Mouse (Mus musculus): ENCODE results near the gene Gm28053.
A peak's percentile ranks its signal among the peaks of the same experiment; 100 is the strongest.

Gene Gm28053

GRCm38 (mm10) chr6:48741273-48741672, 22.9 kb downstream of the Gm28053 start:
- DNase-seq (ENCODE audit: low spot score): no peak

- DNase-seq (ENCODE audit: low spot score): no peak
Measured at GRCm38 (mm10) chr6:48741711-48742206, 23.4 kb downstream of the Gm28053 start.

- DNase-seq (ENCODE audit: low spot score): no peak
Measured at GRCm38 (mm10) chr6:48742422-48743351, 24.3 kb downstream of the Gm28053 start.

GRCm38 (mm10) chr6:48745490-48745889, 27.1 kb downstream of the Gm28053 start:
- DNase-seq (ENCODE audit: low spot score): no peak

GRCm38 (mm10) chr6:48745959-48746889, 27.8 kb downstream of the Gm28053 start, which contains the start of gene Gimap5:
TSS of gene Gimap5 (plus strand) at chr6:48746197.
- no peak for DNase-seq (ENCODE audit: low spot score)

GRCm38 (mm10) chr6:48747091-48747966, 28.9 kb downstream of the Gm28053 start:
- DNase-seq (ENCODE audit: low spot score): no peak

- DNase-seq (ENCODE audit: low spot score): no peak
Measured at GRCm38 (mm10) chr6:48763567-48764270, 45.3 kb downstream of the Gm28053 start.

GRCm38 (mm10) chr6:48764496-48764895, 46.1 kb downstream of the Gm28053 start:
- DNase-seq (ENCODE audit: low spot score): no peak

- no peak for DNase-seq (ENCODE audit: low spot score)
Measured at GRCm38 (mm10) chr6:48768178-48768869, 49.9 kb downstream of the Gm28053 start.

GRCm38 (mm10) chr6:48768933-48769332, 50.5 kb downstream of the Gm28053 start:
- DNase-seq (ENCODE audit: low spot score): no peak

- DNase-seq (ENCODE audit: low spot score): no peak
Measured at GRCm38 (mm10) chr6:48770696-48771095, 52.3 kb downstream of the Gm28053 start, which contains the start of gene Gimap3. TSS of gene Gimap3 (minus strand) at chr6:48770851.

GRCm38 (mm10) chr6:48772030-48772429, 53.6 kb downstream of the Gm28053 start:
- DNase-seq (ENCODE audit: low spot score): peak; percentile 49

GRCm38 (mm10) chr6:48784406-48784805, 66.0 kb downstream of the Gm28053 start:
- no peak for DNase-seq (ENCODE audit: low spot score)

- DNase-seq (ENCODE audit: low spot score): no peak
Measured at GRCm38 (mm10) chr6:48785189-48785588, 66.8 kb downstream of the Gm28053 start.

GRCm38 (mm10) chr6:48785601-48786000, 67.2 kb downstream of the Gm28053 start:
- no peak for DNase-seq (ENCODE audit: low spot score)

GRCm38 (mm10) chr6:48787867-48788266, 69.5 kb downstream of the Gm28053 start:
- DNase-seq (ENCODE audit: low spot score): no peak

- no peak for DNase-seq (ENCODE audit: low spot score)
Measured at GRCm38 (mm10) chr6:48801897-48802296, 83.5 kb downstream of the Gm28053 start.

All from urinary bladder, postnatal 10 days (tissue).